Mouse (Mus musculus) liver, embryonic 11.5 days (tissue): ENCODE results near the gene Cldn11. TPM values are rescaled to one million over a fixed set of nuclear protein-coding genes. Genes with fewer than 3 reads are reported as not detected.

Experiments used
- ATAC-seq: fragments of 200-750 bp; cut with Nextera tagmentation; replicated peaks from 2 replicates; pipeline ENCODE4 v1.8.0; 2017; ENCODE audit warnings: moderate number of reproducible peaks, mild to moderate bottlenecking, moderate TSS enrichment, moderate library complexity; ENCODE audit not compliant: low FRiP score
- DNase-seq: peaks from one replicate; pipeline ENCODE4 v3.0.0-alpha.2; 2017; ENCODE audit warnings: low spot score
- H3K27ac ChIP-seq: fragments of 300-500 bp; sonication (generic); 2 replicates; pipeline ENCODE4 v1.5.1; 2014; ENCODE audit warnings: mild to moderate bottlenecking, low read depth, low read length, control low read depth
- H3K27me3 ChIP-seq: fragments of 300-500 bp; sonication (generic); replicated peaks from 2 replicates; pipeline ENCODE4 v1.6.1; 2014; ENCODE audit warnings: low read length, mixed read lengths; ENCODE audit not compliant: control insufficient read depth, insufficient read depth
- H3K36me3 ChIP-seq: fragments of 300-500 bp; sonication (generic); 2 replicates; pipeline ENCODE4 v1.6.1; 2014; ENCODE audit warnings: mild to moderate bottlenecking, low read length, moderate library complexity, mixed read lengths; ENCODE audit not compliant: control insufficient read depth, insufficient read depth
- H3K4me1 ChIP-seq: fragments of 300-500 bp; sonication (generic); replicated peaks from 2 replicates; pipeline ENCODE4 v1.6.1; 2014; ENCODE audit warnings: low read length, mixed read lengths; ENCODE audit not compliant: control insufficient read depth, insufficient read depth
- H3K4me2 ChIP-seq: fragments of 300-500 bp; sonication (generic); 2 replicates; pipeline ENCODE4 v1.6.1; 2014; ENCODE audit warnings: mild to moderate bottlenecking, control low read depth, moderate library complexity
- H3K4me3 ChIP-seq: fragments of 300-500 bp; sonication (generic); 2 replicates; pipeline ENCODE4 v1.5.1; 2014; ENCODE audit warnings: low read depth, low read length, control low read depth
- H3K9ac ChIP-seq: fragments of 300-500 bp; sonication (generic); 2 replicates; pipeline ENCODE4 v1.6.1; 2014; ENCODE audit warnings: low read depth, low read length, control low read depth
- H3K9me3 ChIP-seq: fragments of 300-500 bp; sonication (generic); 2 replicates; pipeline ENCODE4 v1.6.1; 2016; ENCODE audit warnings: low read length, inconsistent platforms, mixed read lengths; ENCODE audit not compliant: control insufficient read depth
- WGBS: fragments of 180-500 bp; shearing (Covaris S2); extraction: QIAGEN DNeasy Blood & Tissue Kit; methylation state at CpG from one replicate; pipeline ENCODE4 v1.1.7; 2014; 5-methylcytosine and 5-hydroxymethylcytosine counted together
- polyA plus RNA-seq: library from polyadenylated mRNA; unstranded; fragments of >200 nt; fragmentation: Nextera tagmentation; extraction: Ambion mirVana; gene quantifications from 2 replicates; pipeline ENCODE4 v1.2.1, GENCODE M21; 2014

Gene Cldn11
- polyA plus RNA-seq: 0.56 and 0.89 TPM in 2 replicates

DNA sequence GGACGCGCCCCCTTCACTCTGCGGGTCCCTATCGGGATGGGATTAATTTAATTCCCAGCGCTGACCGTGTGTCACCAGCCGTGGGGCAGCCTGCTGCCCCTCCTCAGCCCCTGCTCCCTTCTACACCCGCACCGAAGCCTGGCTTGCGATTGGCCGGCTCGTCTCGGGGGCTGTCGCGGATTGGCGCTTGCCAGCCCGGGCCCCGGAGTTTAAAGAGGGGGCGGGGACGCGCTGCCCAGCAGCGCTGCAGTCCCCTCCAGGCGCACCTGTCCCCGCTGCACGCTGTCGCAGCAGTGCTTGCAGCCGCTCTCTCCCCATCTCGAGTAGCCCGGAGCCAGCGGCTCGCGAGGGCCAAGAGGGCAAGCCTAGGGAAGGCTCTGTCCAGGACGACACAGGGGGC lies at the start of gene Cldn11:
TSS of gene Cldn11 (plus strand) at position 215 of the 400 bp plus-strand sequence.
- WGBS: under 1% methylated on average over 32 of the region's 33 CpGs
- ATAC-seq: peak; percentile 60

DNA sequence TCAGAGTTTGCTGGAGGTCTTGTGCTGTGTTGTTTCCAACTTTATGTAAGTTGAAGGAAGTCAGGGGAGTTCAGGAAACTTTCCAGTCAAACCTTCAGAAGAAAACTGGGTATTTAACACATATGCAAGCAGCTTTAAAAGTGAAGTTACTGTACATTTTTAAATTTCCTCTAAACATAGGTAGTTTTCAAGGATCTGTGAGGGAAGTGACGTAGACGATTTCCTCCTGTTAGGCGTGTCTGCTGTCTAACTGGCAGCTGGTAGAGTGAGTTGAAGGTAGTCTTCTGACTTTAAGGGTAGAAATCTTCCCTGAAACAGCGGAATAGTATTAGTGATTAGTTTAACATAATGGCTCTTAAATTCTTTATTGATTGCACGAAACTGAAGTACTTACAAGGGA lies 49.7 kb upstream of the Cldn11 start:
- Histone ChIP-seq H3K27me3 (no peaks in the 10 kb centered on the region), H3K27ac (no peak overlapping the region), H3K9me3 (no peaks in the 10 kb centered on the region), H3K4me2 (0 out of 2 replicates have a peak overlapping the region, but pooled peaks have one; percentile 10), H3K4me1 (peaks cover 9% of the 10 kb centered on the region; the same call in 1 of the 2 replicates), H3K9ac (no peak overlapping the region), H3K4me3 (no peak overlapping the region), H3K36me3 (no peaks in the 10 kb centered on the region)
- ATAC-seq (no peak), DNase-seq (no peak)
- WGBS: 80% methylated on average over 5 of the region's 5 CpGs

More for the DNA sequence above, at the start of gene Cldn11:
- peaks cover 19% of the 10 kb centered on the region for H3K27me3 ChIP-seq
- H3K9me3 ChIP-seq: no peaks in the 10 kb centered on the region
- H3K9ac ChIP-seq: no peak within 1 kb of the TSS
- DNase-seq: peak; percentile 44
- H3K4me3 ChIP-seq: peak within 1 kb of the TSS; percentile 38
- H3K4me1 ChIP-seq: no peaks in the 10 kb centered on the region
- no peak within 1 kb of the TSS for H3K27ac ChIP-seq
- H3K36me3 ChIP-seq: no peaks in the 10 kb centered on the region
- peak within 1 kb of the TSS; percentile 69 for H3K4me2 ChIP-seq

DNA sequence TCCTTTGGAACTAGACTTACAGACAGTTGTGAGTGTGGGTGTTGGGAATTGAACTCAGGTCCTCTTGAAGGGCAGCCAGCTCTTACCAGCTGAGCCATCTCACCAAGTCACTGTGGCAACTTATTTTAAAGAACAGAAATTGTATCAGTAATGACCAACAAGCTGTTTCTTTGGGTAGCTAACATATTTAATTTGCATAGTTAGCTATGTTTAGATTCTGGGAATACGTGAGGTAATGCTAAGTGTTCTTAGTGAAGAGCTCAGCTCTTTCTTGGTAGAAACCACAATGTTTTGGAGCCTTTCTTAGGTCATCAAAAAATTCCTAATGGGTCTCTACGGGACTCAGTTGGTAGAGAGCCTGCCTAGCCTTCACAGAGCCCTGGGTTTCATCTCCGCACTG lies 48.9 kb upstream of the Cldn11 start:
- no peaks in the 10 kb centered on the region for H3K36me3 ChIP-seq
- H3K9me3 ChIP-seq: no peaks in the 10 kb centered on the region
- H3K4me1 ChIP-seq: peaks cover 7% of the 10 kb centered on the region; the same call in 1 of the 2 replicates
- H3K27ac ChIP-seq: no peak overlapping the region
- H3K4me3 ChIP-seq: no peak overlapping the region
- no peaks in the 10 kb centered on the region for H3K27me3 ChIP-seq
- WGBS: 93% methylated on average over 3 of the region's 3 CpGs
- no peak for ATAC-seq
- no peak overlapping the region for H3K9ac ChIP-seq
- H3K4me2 ChIP-seq: no peak overlapping the region
- DNase-seq: no peak

DNA sequence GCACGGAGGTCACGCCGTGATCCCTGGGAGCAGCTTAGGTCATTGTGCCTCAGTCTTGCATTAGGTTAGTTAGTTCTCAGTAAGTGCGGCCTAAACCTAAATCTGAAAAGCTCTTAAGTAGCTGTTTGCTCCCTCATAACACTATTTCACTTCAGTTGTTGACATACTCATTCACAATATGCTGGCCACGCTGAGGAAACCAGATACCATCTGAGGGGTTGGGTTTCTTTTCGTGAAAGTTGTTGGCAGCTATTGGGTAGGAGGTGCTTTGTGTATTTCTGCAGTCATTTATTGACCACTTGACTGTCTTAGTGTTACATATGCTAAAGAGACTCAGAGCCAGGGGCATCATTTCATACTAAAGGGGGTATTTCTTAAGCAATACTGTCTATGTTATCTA lies 44.8 kb upstream of the Cldn11 start:
- DNase-seq (no peak), ATAC-seq (no peak)
- Histone ChIP-seq H3K4me2 (no peak overlapping the region), H3K27me3 (no peaks in the 10 kb centered on the region), H3K27ac (no peak overlapping the region), H3K9me3 (no peaks in the 10 kb centered on the region), H3K4me3 (no peak overlapping the region), H3K4me1 (no peaks in the 10 kb centered on the region), H3K9ac (no peak overlapping the region), H3K36me3 (no peaks in the 10 kb centered on the region)
- 69% methylated on average over 6 of the region's 6 CpGs for WGBS

DNA sequence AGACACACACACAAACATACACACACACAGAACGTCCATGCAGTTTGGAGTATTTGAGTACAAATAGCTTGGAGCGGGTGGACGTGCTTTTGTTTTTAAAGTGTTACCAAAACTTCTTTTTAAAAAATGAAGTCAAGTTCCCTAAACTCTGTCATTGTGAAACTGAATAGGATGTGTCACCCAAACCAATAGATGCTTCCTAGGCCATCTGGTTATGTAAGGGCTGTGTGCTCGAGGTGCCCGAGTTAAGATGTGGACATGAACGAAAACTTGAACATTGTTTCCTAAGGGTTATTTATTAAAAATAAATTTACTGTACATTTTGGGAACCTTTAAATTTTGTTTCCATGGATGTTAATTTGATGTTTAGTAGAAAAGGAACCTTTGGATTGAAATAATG lies 43.1 kb upstream of the Cldn11 start:
- Histone ChIP-seq H3K27me3 (no peaks in the 10 kb centered on the region), H3K9ac (no peak overlapping the region), H3K9me3 (no peaks in the 10 kb centered on the region), H3K4me1 (no peaks in the 10 kb centered on the region), H3K27ac (no peak overlapping the region), H3K4me3 (no peak overlapping the region), H3K4me2 (no peak overlapping the region), H3K36me3 (no peaks in the 10 kb centered on the region)
- WGBS: 87% methylated on average over 6 of the region's 6 CpGs
- DNase-seq (no peak), ATAC-seq (no peak)

DNA sequence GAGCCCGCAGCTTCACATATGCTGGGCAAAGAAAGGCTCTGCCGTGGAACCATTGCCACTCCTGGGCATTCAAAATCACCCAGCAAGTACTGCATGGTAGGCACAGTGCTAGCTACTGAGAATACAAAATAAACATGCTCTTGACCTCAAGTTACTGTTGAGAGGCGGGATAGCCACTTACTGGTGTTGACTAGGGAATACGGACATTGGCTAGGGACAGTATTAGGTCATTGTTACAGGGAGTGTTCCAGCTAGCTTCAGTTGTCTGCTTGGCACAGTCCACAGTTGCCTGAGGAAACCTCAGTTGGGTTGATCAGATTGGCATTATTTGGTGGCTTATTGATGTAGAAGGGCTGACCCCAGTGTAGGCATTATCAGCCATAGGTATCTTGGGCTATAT lies 42.0 kb upstream of the Cldn11 start:
- DNase-seq (no peak), ATAC-seq (no peak)
- Histone ChIP-seq H3K9me3 (no peaks in the 10 kb centered on the region), H3K27me3 (no peaks in the 10 kb centered on the region), H3K4me2 (no peak overlapping the region), H3K36me3 (no peaks in the 10 kb centered on the region), H3K4me3 (no peak overlapping the region), H3K9ac (no peak overlapping the region), H3K27ac (no peak overlapping the region), H3K4me1 (no peaks in the 10 kb centered on the region)
- WGBS: 91% methylated on average over 4 of the region's 4 CpGs

DNA sequence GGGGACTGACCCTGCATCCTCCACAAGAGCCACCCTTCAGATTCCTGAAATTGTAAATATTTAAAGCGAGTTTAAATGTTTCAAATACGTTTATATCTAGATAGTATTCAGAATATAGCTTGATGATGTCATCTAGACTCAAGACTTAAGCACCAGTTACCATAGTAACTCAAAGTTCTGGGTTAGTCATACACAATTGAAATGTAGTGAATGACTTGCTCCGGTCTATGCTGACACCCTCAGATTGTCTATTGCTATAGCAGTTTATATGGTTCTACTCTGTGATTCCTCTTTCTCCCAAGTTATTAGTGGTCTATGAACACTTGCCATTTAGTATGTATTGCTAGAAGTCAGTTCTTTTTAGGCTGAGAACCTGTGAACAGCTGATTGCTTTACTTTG lies 40.6 kb upstream of the Cldn11 start:
- H3K9me3 ChIP-seq: no peaks in the 10 kb centered on the region
- ATAC-seq: no peak
- H3K36me3 ChIP-seq: peaks cover 4% of the 10 kb centered on the region; the same call in 1 of the 2 replicates
- no peaks in the 10 kb centered on the region for H3K27me3 ChIP-seq
- 75% methylated on average over 3 of the region's 3 CpGs for WGBS
- H3K4me2 ChIP-seq: no peak overlapping the region
- no peak overlapping the region for H3K27ac ChIP-seq
- no peaks in the 10 kb centered on the region for H3K4me1 ChIP-seq
- H3K4me3 ChIP-seq: no peak overlapping the region
- H3K9ac ChIP-seq: no peak overlapping the region
- no peak for DNase-seq

DNA sequence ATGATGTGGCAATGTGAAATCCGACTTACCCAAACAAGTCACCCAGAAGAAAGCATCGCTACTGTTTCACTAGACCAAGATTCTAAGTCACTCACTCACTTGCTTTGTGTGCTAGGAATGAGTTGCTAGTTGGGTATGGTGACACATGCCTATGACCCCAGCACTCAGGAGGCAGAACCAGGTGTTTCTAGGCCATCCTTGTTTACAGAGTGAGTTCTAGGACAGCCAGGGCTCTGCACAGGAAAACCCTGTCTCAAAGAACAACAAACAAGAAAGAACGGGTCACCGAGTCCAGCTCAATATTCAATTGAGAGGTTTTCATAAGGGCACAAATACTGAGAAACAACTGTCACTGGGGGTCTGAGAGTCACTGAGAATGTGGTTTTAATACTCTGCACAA lies 26.6 kb upstream of the Cldn11 start:
- DNase-seq: no peak
- Histone ChIP-seq H3K36me3 (no peaks in the 10 kb centered on the region; the same call in 1 of the 2 replicates), H3K4me2 (no peak overlapping the region), H3K27me3 (no peaks in the 10 kb centered on the region), H3K9me3 (no peaks in the 10 kb centered on the region), H3K9ac (no peak overlapping the region), H3K27ac (no peak overlapping the region), H3K4me3 (no peak overlapping the region), H3K4me1 (no peaks in the 10 kb centered on the region)
- no peak for ATAC-seq
- WGBS: 90% methylated on average over 4 of the region's 4 CpGs

DNA sequence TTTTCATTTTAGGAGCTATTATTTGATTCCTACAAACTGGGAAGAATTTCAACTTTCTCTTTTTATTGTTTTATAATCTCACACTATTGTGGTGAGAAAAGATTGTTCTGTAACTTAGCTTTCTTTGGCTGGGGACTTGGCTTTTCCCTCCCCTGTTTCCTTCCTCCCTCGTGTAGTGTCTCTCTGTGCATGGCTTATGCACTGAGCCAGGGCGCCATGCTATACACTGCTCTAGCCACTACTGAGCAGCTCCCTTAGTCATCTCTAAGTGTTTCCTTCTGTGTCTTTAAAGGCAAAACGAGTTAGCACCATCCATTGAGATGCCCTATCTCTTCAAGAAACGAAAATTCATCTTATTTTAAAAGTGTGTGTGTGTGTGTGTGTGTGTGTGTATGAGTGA lies 23.4 kb upstream of the Cldn11 start:
- WGBS: 52% methylated on average over 4 of the region's 4 CpGs
- Histone ChIP-seq H3K4me3 (no peak overlapping the region), H3K9ac (no peak overlapping the region), H3K9me3 (no peaks in the 10 kb centered on the region), H3K27ac (no peak overlapping the region), H3K4me1 (no peaks in the 10 kb centered on the region), H3K27me3 (no peaks in the 10 kb centered on the region), H3K4me2 (no peak overlapping the region), H3K36me3 (no peaks in the 10 kb centered on the region; the same call in 1 of the 2 replicates)
- ATAC-seq: no peak
- no peak for DNase-seq
